Mouse (Mus musculus) limb, embryonic 14.5 days (tissue): ENCODE measurements around the gene Prkcz. TPM values are rescaled to one million over a fixed set of nuclear protein-coding genes. Genes with fewer than 3 reads are reported as not detected.

Source experiments
- ATAC-seq: fragments of 200-750 bp; cut with Nextera tagmentation; 2 replicates; pipeline ENCODE4 v1.8.0; 2017; ENCODE audit warnings: low read depth, moderate number of reproducible peaks, moderate TSS enrichment; ENCODE audit not compliant: low FRiP score
- DNase-seq: peaks from one replicate; pipeline ENCODE4 v3.0.0-alpha.2; 2015; ENCODE audit warnings: low spot score
- H3K27ac ChIP-seq: fragments of 300-500 bp; sonication (generic); replicated peaks from 2 replicates; pipeline ENCODE4 v1.5.1; 2014; ENCODE audit warnings: low read depth, mild to moderate bottlenecking, low read length, moderate library complexity, mixed read lengths
- H3K27me3 ChIP-seq: fragments of 300-500 bp; sonication (generic); 2 replicates; pipeline ENCODE4 v1.6.1; 2014; ENCODE audit warnings: low read length, mixed read lengths; ENCODE audit not compliant: control insufficient read depth, insufficient read depth
- H3K36me3 ChIP-seq: fragments of 300-500 bp; sonication (generic); 2 replicates; pipeline ENCODE4 v1.6.1; 2014; ENCODE audit warnings: mild to moderate bottlenecking, low read length, moderate library complexity, mixed read lengths; ENCODE audit not compliant: control insufficient read depth, insufficient read depth
- H3K4me1 ChIP-seq: fragments of 300-500 bp; sonication (generic); 2 replicates; pipeline ENCODE4 v1.6.1; 2014; ENCODE audit warnings: antibody characterized with exemption, low read length, mixed read lengths; ENCODE audit not compliant: control insufficient read depth, insufficient read depth
- H3K4me2 ChIP-seq: fragments of 300-500 bp; sonication (generic); replicated peaks from 2 replicates; pipeline ENCODE4 v1.6.1; 2014; ENCODE audit warnings: low read depth, mild to moderate bottlenecking, low read length, moderate library complexity; ENCODE audit not compliant: severe bottlenecking
- H3K4me3 ChIP-seq: fragments of 300-500 bp; sonication (generic); replicated peaks from 2 replicates; pipeline ENCODE4 v1.5.1; 2014; ENCODE audit warnings: low read length
- H3K9ac ChIP-seq: fragments of 300-500 bp; sonication (generic); 2 replicates; pipeline ENCODE4 v1.6.1; 2014; ENCODE audit warnings: mild to moderate bottlenecking, low read depth, low read length, moderate library complexity; ENCODE audit not compliant: severe bottlenecking
- H3K9me3 ChIP-seq: fragments of 300-500 bp; sonication (generic); 2 replicates; pipeline ENCODE4 v1.6.1; 2016; ENCODE audit warnings: low read length; ENCODE audit not compliant: control insufficient read depth
- POLR2A ChIP-seq: fragments of 200-500 bp; IDR thresholded peaks from 2 replicates; pipeline ENCODE4 v1.8.0; 2012; ENCODE audit warnings: inconsistent platforms, mild to moderate bottlenecking, moderate library complexity, borderline replicate concordance; ENCODE audit not compliant: insufficient read depth, insufficient read length; ENCODE audit errors: extremely low read depth
- WGBS: fragments of 180-500 bp; shearing (Covaris S2); extraction: QIAGEN DNeasy Blood & Tissue Kit; methylation state at CpG from one replicate; pipeline ENCODE4 v1.1.7; 2014; 5-methylcytosine and 5-hydroxymethylcytosine counted together
- polyA plus RNA-seq, 2 experiments: library from polyadenylated mRNA; depleted of rRNA in 1 of 2; stranded (reverse) in 1 of 2; unstranded in 1 of 2; fragments of >200 nt; fragmentation: Nextera tagmentation in 1 of 2; extraction: Ambion mirVana in 1 of 2; gene quantifications; 2 replicates each; pipeline versions ENCODE4 v1.2.1 to v1.2.3; 2012 to 2014

Gene Prkcz
- polyA plus RNA-seq, 2 experiments: 7.1 to 7.4 TPM

DNA sequence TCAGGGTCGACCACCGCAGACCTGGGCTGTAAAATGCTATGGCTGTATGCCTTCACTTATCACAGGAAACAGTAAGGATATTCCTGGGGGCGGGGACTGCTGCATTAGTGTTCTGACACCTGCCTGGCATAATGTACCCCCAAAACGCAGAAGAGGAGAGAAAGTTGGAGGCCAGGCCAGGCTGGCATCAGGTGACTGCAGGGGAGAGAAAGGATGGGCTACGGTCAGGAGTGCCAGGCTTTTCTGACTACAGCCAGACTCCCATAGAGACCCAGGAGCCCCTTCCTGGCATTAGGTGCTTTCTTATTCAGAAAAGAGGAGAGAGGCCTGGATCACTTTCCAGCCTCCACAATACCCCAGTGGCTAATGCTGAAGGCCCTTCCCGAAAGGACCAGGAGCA lies 121.7 kb downstream of the Prkcz start:
- ATAC-seq (no peak), DNase-seq (no peak)
- Histone ChIP-seq H3K4me3 (no peak overlapping the region), H3K27ac (no peak overlapping the region), H3K4me1 (peaks cover 41% of the 10 kb centered on the region), H3K9ac (no peak overlapping the region), H3K36me3 (no peaks in the 10 kb centered on the region), H3K4me2 (no peak overlapping the region), H3K9me3 (no peaks in the 10 kb centered on the region), H3K27me3 (no peaks in the 10 kb centered on the region)
- TF ChIP-seq POLR2A: no peak
- 53% methylated on average over 6 of the region's 6 CpGs for WGBS

DNA sequence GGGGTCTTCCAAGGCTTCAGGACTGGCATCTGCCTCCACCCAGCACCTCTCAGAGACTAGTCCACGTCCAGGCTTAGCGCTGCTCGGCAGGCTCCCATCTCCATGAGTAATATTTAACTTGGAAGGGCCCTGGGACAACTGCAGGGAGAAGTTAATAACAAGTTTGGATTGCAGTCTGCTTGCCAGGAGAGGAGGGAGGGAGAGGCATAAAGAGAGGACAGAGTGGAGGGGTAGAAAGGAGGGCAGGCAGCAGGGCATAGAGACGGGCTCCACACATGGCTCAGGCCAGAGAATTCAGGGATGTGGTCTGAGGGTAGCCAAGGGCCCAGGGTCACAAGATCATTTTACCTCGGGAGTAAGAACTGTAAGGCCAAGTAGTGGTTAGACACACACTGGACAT lies 122.9 kb downstream of the Prkcz start:
- H3K4me1 ChIP-seq: peaks cover 53% of the 10 kb centered on the region
- DNase-seq: peak; percentile 31
- H3K27ac ChIP-seq: peak overlapping the region; percentile 69

DNA sequence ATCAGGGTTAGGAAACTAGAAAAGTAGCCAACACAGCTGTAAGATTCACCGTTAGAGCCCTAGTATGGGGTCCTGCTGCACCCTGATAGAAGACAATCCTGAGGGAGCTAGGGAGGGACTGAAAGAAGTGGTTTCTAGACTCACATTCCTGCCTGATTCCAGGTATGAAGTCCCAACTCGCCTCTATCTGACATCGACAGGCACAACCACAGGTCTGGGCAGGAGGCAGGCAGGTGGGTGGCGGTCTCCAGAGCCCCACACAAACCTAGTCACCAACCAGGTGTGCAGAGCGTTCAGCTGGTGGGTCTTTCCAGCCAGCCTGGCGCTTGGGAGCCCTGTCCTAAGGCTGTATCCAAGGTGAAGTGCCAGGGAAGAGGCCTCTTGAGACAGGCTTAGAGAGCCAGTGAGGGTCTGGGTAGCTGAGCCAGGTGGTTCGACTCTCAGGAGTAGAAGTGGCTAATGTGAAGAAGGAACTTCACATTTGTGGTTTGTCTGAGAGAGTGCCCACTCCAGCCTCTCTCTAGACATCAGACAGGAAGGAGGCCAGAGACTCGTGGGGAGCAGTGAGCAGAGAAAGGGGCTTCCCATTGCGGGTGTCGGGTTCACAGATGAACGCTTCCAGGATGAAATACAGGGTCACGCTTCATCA lies 124.3 kb downstream of the Prkcz start:
- no peaks in the 10 kb centered on the region for H3K9me3 ChIP-seq
- H3K4me3 ChIP-seq: no peak overlapping the region
- no peak for TF ChIP-seq POLR2A
- DNase-seq: no peak
- peak overlapping the region; percentile 8; the same call in 1 of the 2 replicates for H3K9ac ChIP-seq
- H3K27me3 ChIP-seq: no peaks in the 10 kb centered on the region
- H3K27ac ChIP-seq: peak overlapping the region; percentile 99
- WGBS: 72% methylated on average over 12 of the region's 12 CpGs
- ATAC-seq: no peak
- H3K4me2 ChIP-seq: no peak overlapping the region
- peaks cover 62% of the 10 kb centered on the region for H3K4me1 ChIP-seq
- no peaks in the 10 kb centered on the region for H3K36me3 ChIP-seq

More for the DNA sequence above, 122.9 kb downstream of the Prkcz start:
- H3K9ac ChIP-seq: no peak overlapping the region
- 53% methylated on average over 5 of the region's 5 CpGs for WGBS
- H3K4me3 ChIP-seq: no peak overlapping the region
- no peaks in the 10 kb centered on the region for H3K9me3 ChIP-seq
- H3K4me2 ChIP-seq: no peak overlapping the region
- H3K27me3 ChIP-seq: no peaks in the 10 kb centered on the region
- TF ChIP-seq POLR2A: no peak
- no peak for ATAC-seq
- no peaks in the 10 kb centered on the region for H3K36me3 ChIP-seq

DNA sequence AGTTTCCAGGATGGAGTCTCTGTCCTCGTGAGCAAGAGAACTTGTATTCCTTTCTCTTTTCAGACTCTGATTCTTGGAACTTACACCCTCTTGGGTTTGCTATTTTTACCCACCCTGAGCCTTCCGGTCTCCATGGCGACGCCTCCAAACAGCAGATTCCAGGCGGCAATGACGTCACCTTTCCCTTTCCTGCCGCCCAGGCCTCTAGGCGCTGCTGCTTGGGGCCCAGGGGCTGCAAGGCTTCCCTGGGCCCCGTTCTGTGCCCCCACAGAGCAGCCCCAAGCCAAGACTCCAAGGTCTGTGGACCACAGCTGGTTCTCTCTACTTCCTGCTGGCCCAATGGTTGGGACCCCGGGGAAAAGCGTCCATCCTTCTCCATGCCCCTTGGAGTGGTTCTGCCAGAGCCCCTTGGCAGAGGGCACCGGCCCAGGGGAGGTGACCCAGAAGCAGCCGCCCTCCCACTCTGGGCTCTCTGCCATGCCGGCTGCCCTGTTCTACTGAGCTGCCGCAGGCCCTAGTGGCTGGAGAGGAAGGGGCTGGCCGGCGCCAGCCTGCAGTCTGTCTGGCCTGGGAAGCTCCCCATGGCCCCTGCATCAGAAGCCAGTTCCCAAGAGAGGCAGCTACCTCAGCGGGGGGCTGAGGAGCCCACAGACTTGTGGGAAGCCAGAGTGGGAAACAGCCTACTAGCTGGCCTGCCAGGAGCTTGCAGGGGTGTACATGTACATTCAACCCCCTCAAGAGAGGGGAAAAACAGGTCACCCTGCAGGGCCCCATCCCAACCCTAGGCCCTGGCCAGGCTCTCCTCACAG lies 125.6 kb downstream of the Prkcz start:
- Histone ChIP-seq H3K4me1 (peaks cover 71% of the 10 kb centered on the region), H3K4me2 (peak overlapping the region; percentile 44), H3K9me3 (no peaks in the 10 kb centered on the region), H3K27ac (peak overlapping the region; percentile 99), H3K27me3 (no peaks in the 10 kb centered on the region), H3K9ac (peak overlapping the region; percentile 53), H3K36me3 (no peaks in the 10 kb centered on the region), H3K4me3 (peak overlapping the region; percentile 11; the same call in 1 of the 2 replicates)
- ATAC-seq (peak; percentile 80), DNase-seq (peak; percentile 93)
- TF ChIP-seq POLR2A: no peak
- WGBS: 13% methylated on average over 18 of the region's 18 CpGs
